Mouse (Mus musculus) heart, postnatal 0 days (tissue): ENCODE measurements around the gene Rpl9-ps1. TPM values are rescaled to one million over a fixed set of nuclear protein-coding genes. Genes with fewer than 3 reads are reported as not detected.

Experiments used
- ATAC-seq: fragments of 200-750 bp; cut with Nextera tagmentation; 2 replicates; pipeline ENCODE4 v1.8.0; 2017; ENCODE audit warnings: low read depth, moderate number of reproducible peaks, moderate library complexity; ENCODE audit not compliant: insufficient read depth
- DNase-seq: peaks from one replicate; pipeline ENCODE4 v3.0.0-alpha.2; 2016; ENCODE audit warnings: low spot score
- H3K27ac ChIP-seq: fragments of 300-500 bp; sonication (generic); 2 replicates; pipeline ENCODE4 v1.5.1; 2014; ENCODE audit warnings: low read depth, mild to moderate bottlenecking
- H3K27me3 ChIP-seq: fragments of 300-500 bp; sonication (generic); 2 replicates; pipeline ENCODE4 v1.6.1; 2014; ENCODE audit warnings: low read length, mixed read lengths; ENCODE audit not compliant: control insufficient read depth, insufficient read depth
- H3K36me3 ChIP-seq: fragments of 300-500 bp; sonication (generic); replicated peaks from 2 replicates; pipeline ENCODE4 v1.6.1; 2014; ENCODE audit warnings: low read length, mixed read lengths; ENCODE audit not compliant: control insufficient read depth, insufficient read depth
- H3K4me1 ChIP-seq: fragments of 300-500 bp; sonication (generic); 2 replicates; pipeline ENCODE4 v1.6.1; 2014; ENCODE audit warnings: antibody characterized with exemption; ENCODE audit not compliant: control insufficient read depth, insufficient read depth
- H3K4me2 ChIP-seq: fragments of 300-500 bp; sonication (generic); 2 replicates; pipeline ENCODE4 v1.6.1; 2014; ENCODE audit warnings: low read depth, mild to moderate bottlenecking, low read length, moderate library complexity
- H3K4me3 ChIP-seq: fragments of 300-500 bp; sonication (generic); 2 replicates; pipeline ENCODE4 v1.5.1; 2014; ENCODE audit warnings: low read depth, low read length
- H3K9ac ChIP-seq: fragments of 300-500 bp; sonication (generic); replicated peaks from 2 replicates; pipeline ENCODE4 v1.6.1; 2014; ENCODE audit warnings: low read depth, low read length, mixed read lengths
- H3K9me3 ChIP-seq: fragments of 300-500 bp; sonication (generic); replicated peaks from 2 replicates; pipeline ENCODE4 v1.6.1; 2016; ENCODE audit warnings: low read length; ENCODE audit not compliant: control insufficient read depth
- CTCF ChIP-seq: IDR thresholded peaks from 2 replicates; pipeline ENCODE4 v1.5.1; 2016; ENCODE audit warnings: antibody characterized with exemption, control low read depth, low read depth
- EP300 ChIP-seq: IDR thresholded peaks from 2 replicates; pipeline ENCODE4 v1.6.1; 2016; ENCODE audit warnings: antibody characterized with exemption, low read depth
- WGBS: fragments of 180-500 bp; shearing (Covaris S2); extraction: QIAGEN DNeasy Blood & Tissue Kit; methylation state at CpG from one replicate; pipeline ENCODE4 v1.1.7; 2014; 5-methylcytosine and 5-hydroxymethylcytosine counted together
- polyA plus RNA-seq: library from polyadenylated mRNA; unstranded; fragments of >200 nt; fragmentation: Nextera tagmentation; extraction: Ambion mirVana; gene quantifications from 2 replicates; pipeline ENCODE4 v1.2.1, GENCODE M21; 2015
- total RNA-seq: library from RNA; depleted of rRNA; stranded (reverse); fragments of >200 nt; gene quantifications from 2 replicates; pipeline ENCODE4 v1.2.3, GENCODE M21; 2014; ENCODE audit warnings: low replicate concordance; rRNA removed

Gene Rpl9-ps1
- not detected in 2 replicates for total RNA-seq
- polyA plus RNA-seq = not detected in 2 replicates

- no peak within 1 kb of the TSS for H3K9ac ChIP-seq
- 0 out of 2 replicates have a peak, but pooled peaks cover 7% of the 10 kb centered on the region for H3K9me3 ChIP-seq
- no peak for ATAC-seq
- H3K36me3 ChIP-seq = no peaks in the 10 kb centered on the region
- no peak for TF ChIP-seq CTCF
- TF ChIP-seq EP300 = no peak
- no peaks in the 10 kb centered on the region for H3K4me1 ChIP-seq
- WGBS = 73% methylated on average over 1 of the region's 1 CpGs
- no peak within 1 kb of the TSS for H3K4me3 ChIP-seq
- H3K4me2 ChIP-seq = no peak within 1 kb of the TSS
- no peak for DNase-seq
- H3K27ac ChIP-seq = no peak within 1 kb of the TSS
- no peaks in the 10 kb centered on the region for H3K27me3 ChIP-seq
Observed at GRCm38 (mm10) chr11:83645521-83645920, at the start of gene Rpl9-ps1. Gene Rpl9-ps1, minus strand, starts transcription at chr11:83645621.

GRCm38 (mm10) chr11:83692008-83692407 is 46.6 kb upstream of the Rpl9-ps1 start:
- H3K9ac ChIP-seq = no peak overlapping the region
- 33% methylated on average over 1 of the region's 1 CpGs for WGBS
- no peaks in the 10 kb centered on the region for H3K27me3 ChIP-seq
- TF ChIP-seq CTCF (no peak), EP300 (no peak)
- no peaks in the 10 kb centered on the region for H3K4me1 ChIP-seq
- no peak overlapping the region for H3K4me3 ChIP-seq
- no peaks in the 10 kb centered on the region for H3K36me3 ChIP-seq
- H3K9me3 ChIP-seq = no peaks in the 10 kb centered on the region
- H3K4me2 ChIP-seq = no peak overlapping the region
- no peak for DNase-seq
- no peak for ATAC-seq
- no peak overlapping the region for H3K27ac ChIP-seq

- Histone ChIP-seq H3K36me3 (no peaks in the 10 kb centered on the region), H3K27me3 (no peaks in the 10 kb centered on the region), H3K9ac (no peak overlapping the region), H3K4me3 (no peak overlapping the region), H3K4me2 (no peak overlapping the region), H3K27ac (no peak overlapping the region), H3K9me3 (no peaks in the 10 kb centered on the region), H3K4me1 (no peaks in the 10 kb centered on the region)
- DNase-seq = no peak
- TF ChIP-seq EP300 (no peak), CTCF (no peak)
- no peak for ATAC-seq
- 53% methylated on average over 1 of the region's 1 CpGs for WGBS
Observed at GRCm38 (mm10) chr11:83689918-83690317, 44.5 kb upstream of the Rpl9-ps1 start.

- Histone ChIP-seq H3K9ac (no peak overlapping the region), H3K4me1 (no peaks in the 10 kb centered on the region), H3K4me3 (no peak overlapping the region), H3K4me2 (no peak overlapping the region), H3K36me3 (no peaks in the 10 kb centered on the region), H3K27ac (no peak overlapping the region), H3K27me3 (no peaks in the 10 kb centered on the region), H3K9me3 (no peaks in the 10 kb centered on the region)
- TF ChIP-seq CTCF = no peak
- no peak for TF ChIP-seq EP300
- 63% methylated on average over 1 of the region's 1 CpGs for WGBS
- DNase-seq (no peak), ATAC-seq (no peak)
Observed at GRCm38 (mm10) chr11:83675665-83676064, 30.2 kb upstream of the Rpl9-ps1 start.

GRCm38 (mm10) chr11:83671743-83672142 is 26.3 kb upstream of the Rpl9-ps1 start:
- H3K36me3 ChIP-seq = no peaks in the 10 kb centered on the region
- no peaks in the 10 kb centered on the region for H3K4me1 ChIP-seq
- no peak overlapping the region for H3K4me3 ChIP-seq
- H3K4me2 ChIP-seq = no peak overlapping the region
- no peak for ATAC-seq
- H3K9ac ChIP-seq = no peak overlapping the region
- no peaks in the 10 kb centered on the region for H3K9me3 ChIP-seq
- no peak for DNase-seq
- H3K27ac ChIP-seq = no peak overlapping the region
- no peak for TF ChIP-seq EP300
- TF ChIP-seq CTCF = no peak
- H3K27me3 ChIP-seq = no peaks in the 10 kb centered on the region

- Histone ChIP-seq H3K27me3 (no peaks in the 10 kb centered on the region), H3K9me3 (no peaks in the 10 kb centered on the region), H3K27ac (no peak overlapping the region), H3K4me3 (no peak overlapping the region), H3K36me3 (no peaks in the 10 kb centered on the region), H3K4me1 (no peaks in the 10 kb centered on the region), H3K4me2 (no peak overlapping the region), H3K9ac (no peak overlapping the region)
- no peak for DNase-seq
- ATAC-seq = no peak
- WGBS = 62% methylated on average over 5 of the region's 5 CpGs
- no peak for TF ChIP-seq CTCF
- TF ChIP-seq EP300 = no peak
Observed at GRCm38 (mm10) chr11:83663532-83663931, 18.1 kb upstream of the Rpl9-ps1 start.
